ENCODE assay signal across 12 mouse cellular contexts in the genomic region with DNA sequence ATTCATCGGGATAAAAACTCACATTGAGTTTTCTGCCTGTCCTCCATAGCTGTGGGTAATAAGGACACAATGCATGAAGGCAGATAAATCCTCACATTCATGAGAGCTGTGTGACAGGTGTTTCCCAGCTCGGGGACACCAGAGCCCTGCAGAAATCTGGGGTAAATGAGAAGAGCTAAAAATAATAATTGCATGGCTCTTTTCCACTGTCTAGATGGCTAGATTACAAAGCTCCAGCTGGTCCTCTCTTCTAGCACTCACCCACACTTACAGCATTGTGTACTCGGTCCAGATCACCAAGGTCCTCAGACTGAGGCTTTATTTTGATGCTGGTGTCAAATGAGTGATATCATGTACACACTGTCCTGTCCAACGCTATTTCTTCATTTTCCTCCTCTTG.
A peak's percentile ranks its signal among the peaks of the same experiment; 100 is the strongest.
DNase-seq lines count a peak whose midpoint lies in the region; ATAC-seq and TF ChIP-seq lines count a peak whose summit lies in the region.
"Had no signal": no experiment of that assay in that cellular context is flagged by ENCODE, and none has a peak within 500 bp of the region (broad histone marks: within the 10 kb centered on the region; RNA-seq: fewer than 3 reads in every experiment).

No protein-coding gene starts in this region.

- no peak overlapping the region for H3K4me2 ChIP-seq in midbrain, postnatal 0 days (ENCODE audit: low read depth, low read length, poor library complexity, severe bottlenecking)
- H3K4me2 ChIP-seq in midbrain, embryonic 15.5 days = no peak overlapping the region
- H3K4me2 ChIP-seq in midbrain, embryonic 13.5 days (replicated peaks) = no peak overlapping the region
- H3K4me2 ChIP-seq: heart, embryonic 13.5 days; kidney, embryonic 15.5 days had no signal

- no peaks in the 10 kb centered on the region for H3K4me1 ChIP-seq in midbrain, postnatal 0 days (ENCODE audit: insufficient read depth, low read length)
- no peaks in the 10 kb centered on the region for H3K4me1 ChIP-seq in midbrain, embryonic 15.5 days
- H3K4me1 ChIP-seq in midbrain, embryonic 13.5 days (replicated peaks) = 0 out of 2 replicates have a peak, but pooled peaks cover 3% of the 10 kb centered on the region
- H3K4me1 ChIP-seq: heart, embryonic 13.5 days; kidney, embryonic 15.5 days had no signal

- 83% methylated on average over 4 of the region's 4 CpGs for WGBS in midbrain, postnatal 0 days
- WGBS in midbrain, embryonic 15.5 days = 72% methylated on average over 4 of the region's 4 CpGs
- WGBS in midbrain, embryonic 13.5 days = 88% methylated on average over 4 of the region's 4 CpGs

- no peaks in the 10 kb centered on the region for H3K36me3 ChIP-seq in midbrain, postnatal 0 days (ENCODE audit: insufficient read depth, low read length)
- no peaks in the 10 kb centered on the region for H3K36me3 ChIP-seq in midbrain, embryonic 15.5 days (replicated peaks)
- no peaks in the 10 kb centered on the region for H3K36me3 ChIP-seq in midbrain, embryonic 13.5 days
- H3K36me3 ChIP-seq: heart, embryonic 13.5 days; kidney, embryonic 15.5 days had no signal

- peak; percentile 2 for DNase-seq in gastrocnemius, adult 18-20 months (ENCODE audit: low spot score)
- no peak for DNase-seq in gastrocnemius, postnatal 10 days
- DNase-seq in midbrain, postnatal 0 days (ENCODE audit: low spot score) = peak; percentile 3
- peak; percentile 7 for DNase-seq in layer of hippocampus, adult 9-11 months
- DNase-seq in lung, postnatal 36 days = peak; percentile 44
- DNase-seq in testis, postnatal 10 days (ENCODE audit: low spot score) = no peak
- DNase-seq: adrenal gland, postnatal 14 days; thymus, postnatal 36 days had no signal

- no peaks in the 10 kb centered on the region for H3K9me3 ChIP-seq in midbrain, postnatal 0 days (ENCODE audit: low read length)
- H3K9me3 ChIP-seq in midbrain, embryonic 15.5 days = no peaks in the 10 kb centered on the region
- no peaks in the 10 kb centered on the region for H3K9me3 ChIP-seq in midbrain, embryonic 13.5 days
- H3K9me3 ChIP-seq: heart, embryonic 13.5 days; kidney, embryonic 15.5 days had no signal

- no peaks in the 10 kb centered on the region for H3K27me3 ChIP-seq in midbrain, postnatal 0 days (ENCODE audit: insufficient read depth, low read length)
- no peaks in the 10 kb centered on the region for H3K27me3 ChIP-seq in midbrain, embryonic 15.5 days (replicated peaks)
- H3K27me3 ChIP-seq in midbrain, embryonic 13.5 days = no peaks in the 10 kb centered on the region
- H3K27me3 ChIP-seq: heart, embryonic 13.5 days; kidney, embryonic 15.5 days had no signal

- no peak overlapping the region for H3K27ac ChIP-seq in midbrain, postnatal 0 days (ENCODE audit: low read depth, low read length)
- no peak overlapping the region for H3K27ac ChIP-seq in midbrain, embryonic 15.5 days
- no peak overlapping the region for H3K27ac ChIP-seq in midbrain, embryonic 13.5 days
- H3K27ac ChIP-seq: heart, embryonic 13.5 days; kidney, embryonic 15.5 days had no signal

- no peak for TF ChIP-seq CTCF in midbrain, postnatal 0 days (IDR thresholded peaks at IDR 0.05)

- no peak for ATAC-seq in midbrain, postnatal 0 days (ENCODE audit: low FRiP score)
- ATAC-seq in midbrain, embryonic 15.5 days (replicated peaks) = no peak
- ATAC-seq in midbrain, embryonic 13.5 days = no peak

- no peak overlapping the region for H3K9ac ChIP-seq in midbrain, postnatal 0 days (replicated peaks; ENCODE audit: low read length, poor library complexity, severe bottlenecking)
- H3K9ac ChIP-seq in midbrain, embryonic 15.5 days = no peak overlapping the region
- no peak overlapping the region for H3K9ac ChIP-seq in midbrain, embryonic 13.5 days (replicated peaks)
- H3K9ac ChIP-seq: heart, embryonic 13.5 days; kidney, embryonic 15.5 days had no signal

- no peak overlapping the region for H3K4me3 ChIP-seq in midbrain, postnatal 0 days (ENCODE audit: low read depth, low read length)
- no peak overlapping the region for H3K4me3 ChIP-seq in midbrain, embryonic 15.5 days
- H3K4me3 ChIP-seq in midbrain, embryonic 13.5 days (replicated peaks) = no peak overlapping the region
- H3K4me3 ChIP-seq: heart, embryonic 13.5 days; kidney, embryonic 15.5 days had no signal

Comparison
In these comparisons a context has a peak if more than half of its experiments do, and no peak if none do; other contexts are left out.
1. DNase-seq: peak in gastrocnemius, adult 18-20 months (single experiment), midbrain, postnatal 0 days (single experiment), layer of hippocampus, adult 9-11 months (single experiment) and lung, postnatal 36 days (single experiment); none in gastrocnemius, postnatal 10 days (single experiment) and testis, postnatal 10 days (single experiment).